Comparison of ENCODE assay signal across 8 mouse cellular contexts in the genomic region with DNA sequence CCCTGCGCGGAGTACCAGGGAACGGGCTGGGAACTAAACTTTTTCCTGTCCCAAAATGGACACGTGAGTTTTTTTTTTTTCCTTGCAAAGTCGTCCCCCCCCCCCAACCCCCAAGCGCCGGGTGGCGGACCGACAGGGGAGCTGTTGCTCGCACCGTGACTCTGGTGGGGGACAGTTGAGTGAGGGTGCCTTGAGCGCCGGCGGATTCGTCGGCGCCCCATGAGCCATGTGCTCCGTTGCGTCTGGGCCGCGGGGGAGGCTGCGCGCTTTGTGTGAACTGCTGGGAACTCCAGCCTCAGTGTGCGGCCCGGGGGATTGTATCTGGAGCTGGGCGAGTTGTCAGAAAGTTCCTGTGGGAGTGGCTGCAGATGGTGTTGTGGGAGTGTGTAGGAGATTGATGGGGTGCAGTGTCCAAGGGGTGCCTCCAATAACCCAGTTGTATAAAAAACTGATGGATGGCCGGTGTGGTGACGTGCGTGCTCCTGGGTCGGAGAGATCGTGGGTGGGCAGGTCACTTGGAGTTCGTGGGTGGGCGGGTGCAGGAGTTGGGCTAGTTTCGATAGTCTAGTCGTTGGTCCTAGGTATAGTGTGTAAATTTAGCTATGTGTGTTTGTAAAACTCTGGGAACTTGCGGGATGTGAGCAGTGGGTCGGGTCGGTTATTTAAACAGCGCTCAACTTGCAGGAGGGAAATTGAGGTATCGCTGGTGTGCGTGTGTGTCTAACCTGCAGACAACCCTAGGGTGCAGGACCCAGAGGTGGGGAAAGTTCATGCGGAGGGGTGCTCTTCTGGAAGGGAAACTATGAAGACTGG. TPM values are rescaled to one million over a fixed set of nuclear protein-coding genes. Genes with fewer than 3 reads are reported as not detected.
DNase-seq lines count a peak whose midpoint lies in the region; ATAC-seq lines count a peak whose summit lies in the region.

No protein-coding gene starts in this region.

- peaks cover 76% of the 10 kb centered on the region for H3K4me1 ChIP-seq in liver, embryonic 12.5 days
- H3K4me1 ChIP-seq in stomach, embryonic 15.5 days = peaks cover 51% of the 10 kb centered on the region

- peak overlapping the region; percentile 99 for H3K4me2 ChIP-seq in liver, embryonic 12.5 days
- H3K4me2 ChIP-seq in stomach, embryonic 15.5 days = peak overlapping the region; percentile 87

- peak overlapping the region; percentile 81 for H3K9ac ChIP-seq in liver, embryonic 12.5 days
- H3K9ac ChIP-seq in stomach, embryonic 15.5 days = peak overlapping the region; percentile 84

- peak; percentile 45 to 60 for DNase-seq in cerebellum, postnatal 10 days
- DNase-seq in cerebellum, adult 9-10 months = no peak
- DNase-seq in embryo, embryonic 10.5 days (ENCODE audit: low spot score) = peak; percentile 77
- peak; percentile 33 to 41 for DNase-seq in heart, adult 9 months (ENCODE audit: low spot score in 2 of 2)
- peak; percentile 20 to 28 for DNase-seq in kidney, adult 8-10 months
- DNase-seq in naive thymus-derived CD4-positive, alpha-beta T cell, adult 2 months (ENCODE audit: low read depth) = peak; percentile 69

- H3K27ac ChIP-seq in liver, embryonic 12.5 days = peak overlapping the region; percentile 76
- H3K27ac ChIP-seq in stomach, embryonic 15.5 days = peak overlapping the region; percentile 95

- H3K4me3 ChIP-seq in liver, embryonic 12.5 days = peak overlapping the region; percentile 83
- H3K4me3 ChIP-seq in stomach, embryonic 15.5 days (replicated peaks) = peak overlapping the region; percentile 83

- WGBS in liver, embryonic 12.5 days (ENCODE audit: insufficient replicate concordance) = 0% methylated on average over 42 of the region's 42 CpGs
- WGBS in stomach, embryonic 15.5 days = under 1% methylated on average over 41 of the region's 42 CpGs

- no peaks in the 10 kb centered on the region for H3K9me3 ChIP-seq in liver, embryonic 12.5 days (replicated peaks)
- no peaks in the 10 kb centered on the region for H3K9me3 ChIP-seq in stomach, embryonic 15.5 days

- no peaks in the 10 kb centered on the region for H3K27me3 ChIP-seq in liver, embryonic 12.5 days (replicated peaks)
- H3K27me3 ChIP-seq in stomach, embryonic 15.5 days (replicated peaks) = no peaks in the 10 kb centered on the region

- H3K36me3 ChIP-seq in liver, embryonic 12.5 days = peaks cover 38% of the 10 kb centered on the region
- 0 out of 2 replicates have a peak, but pooled peaks cover 8% of the 10 kb centered on the region for H3K36me3 ChIP-seq in stomach, embryonic 15.5 days

- peak; percentile 28; the same call in 1 of the 2 replicates for ATAC-seq in liver, embryonic 12.5 days
- ATAC-seq in stomach, embryonic 15.5 days (ENCODE audit: insufficient read depth, low FRiP score, low read depth) = peak; percentile 40

RNA-seq across cellular contexts. Expression of a gene that starts 1.4 kb away (rescaled TPM):
- polyA plus RNA-seq in liver, embryonic 12.5 days (2016; fragmentation: Nextera tagmentation; extraction: Ambion mirVana) = 15.4 and 16.2 TPM in 2 replicates
- polyA plus RNA-seq in stomach, embryonic 15.5 days (2015; fragmentation: Nextera tagmentation; extraction: Ambion mirVana) = 41.5 and 45.9 TPM in 2 replicates

RNA-seq across cellular contexts. Expression of a gene that starts 16.5 kb away (rescaled TPM):
- 2.5 and 2.7 TPM in 2 replicates for polyA plus RNA-seq in liver, embryonic 12.5 days (2016; fragmentation: Nextera tagmentation; extraction: Ambion mirVana)
- 8.1 and 9.1 TPM in 2 replicates for polyA plus RNA-seq in stomach, embryonic 15.5 days (2015; fragmentation: Nextera tagmentation; extraction: Ambion mirVana)

RNA-seq across cellular contexts. Expression of a gene that starts 21.7 kb away (rescaled TPM):
- polyA plus RNA-seq in liver, embryonic 12.5 days (2016; fragmentation: Nextera tagmentation; extraction: Ambion mirVana) = 250 and 266 TPM in 2 replicates
- polyA plus RNA-seq in stomach, embryonic 15.5 days (2015; fragmentation: Nextera tagmentation; extraction: Ambion mirVana) = 224 and 234 TPM in 2 replicates

RNA-seq across cellular contexts. Expression of a gene that starts 45.8 kb away (rescaled TPM):
- 6.2 and 7.1 TPM in 2 replicates for polyA plus RNA-seq in liver, embryonic 12.5 days (2016; fragmentation: Nextera tagmentation; extraction: Ambion mirVana)
- 0.34 and 0.58 TPM in 2 replicates for polyA plus RNA-seq in stomach, embryonic 15.5 days (2015; fragmentation: Nextera tagmentation; extraction: Ambion mirVana)
